Mouse (Mus musculus): ENCODE results near the gene Susd5.
"Not testable (repeated sequence)": the region's sequence is repeated elsewhere in the genome, so short reads cannot be mapped to it uniquely, and the experiment has no call there.

- TF ChIP-seq CTCF (conservative IDR thresholded peaks at IDR 0.05; ENCODE audit: insufficient read depth, insufficient read length, low read depth, low read length); POLR2A (IDR thresholded peaks at IDR 0.05; ENCODE audit: low read depth, low read length): not testable (repeated sequence)
Measured at GRCm38 (mm10) chr9:114088885-114089284, 31.9 kb downstream of the Susd5 start.

All from kidney, adult 2 months (tissue).